Mouse (Mus musculus): Measurements from ENCODE around the gene Zfp987. TPM values are rescaled to one million over a fixed set of nuclear protein-coding genes. Genes with fewer than 3 reads are reported as not detected.
"Not testable (repeated sequence)": the region's sequence is repeated elsewhere in the genome, so short reads cannot be mapped to it uniquely, and the experiment has no call there.

The Zfp987 gene
- 0.30 and 0.39 TPM in 2 replicates for polyA plus RNA-seq (2014; fragmentation: Nextera tagmentation; extraction: Ambion mirVana)

DNA sequence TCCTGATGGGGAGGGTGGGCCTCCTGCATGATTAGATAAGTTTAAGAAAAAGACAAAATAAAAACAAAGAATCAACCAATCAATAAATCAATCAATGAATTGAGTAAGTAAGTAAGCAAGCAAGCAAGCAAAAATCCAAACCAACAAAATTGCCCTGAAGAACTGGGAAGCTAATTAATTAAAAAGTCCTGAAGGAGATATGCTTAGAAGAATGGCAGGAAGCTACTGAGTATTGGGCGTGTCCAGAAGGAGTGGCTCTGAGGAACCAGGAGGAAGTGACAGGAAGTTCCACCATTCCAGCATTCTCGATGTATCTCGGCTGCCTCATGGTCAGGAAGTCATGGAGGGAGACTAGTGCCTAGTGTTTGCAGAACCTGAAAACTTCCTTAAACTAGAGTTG is at the start of gene Zfp987:
Gene Zfp987, plus strand, starts transcription at position 301 of the 400 bp plus-strand sequence.
- WGBS: 59% methylated on average over 2 of the region's 3 CpGs

DNA sequence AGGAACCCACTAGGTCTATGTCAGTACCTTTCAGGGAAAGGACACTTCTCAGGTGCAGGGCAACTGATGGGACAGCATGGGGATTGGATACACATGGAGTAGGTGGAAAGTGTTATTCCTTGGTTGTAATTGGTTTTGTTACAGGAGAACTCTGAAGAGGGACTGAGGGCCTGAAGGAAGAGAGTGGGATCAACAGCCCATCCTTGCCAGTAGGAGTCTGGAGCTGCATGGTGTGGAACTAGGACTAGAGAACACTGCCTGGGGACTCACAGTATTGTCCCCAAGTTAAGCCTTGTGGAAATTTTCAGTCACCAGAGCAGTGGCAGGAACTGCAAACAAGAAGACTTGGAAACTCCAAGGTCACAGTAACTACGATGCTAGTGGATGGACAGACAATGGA is 44.6 kb upstream of the Zfp987 start:
- ATAC-seq (replicated peaks; ENCODE audit: low FRiP score); H3K4me2 ChIP-seq; H3K9ac ChIP-seq (ENCODE audit: low read depth, low read length); H3K4me3 ChIP-seq (ENCODE audit: low read depth, low read length); H3K27ac ChIP-seq (ENCODE audit: low read depth, low read length); H3K27me3 ChIP-seq (replicated peaks; ENCODE audit: control insufficient read depth, insufficient read depth, low read length); H3K36me3 ChIP-seq (ENCODE audit: control insufficient read depth, insufficient read depth, low read length); DNase-seq (ENCODE audit: low spot score); H3K9me3 ChIP-seq (ENCODE audit: control insufficient read depth, low read length); H3K4me1 ChIP-seq (replicated peaks; ENCODE audit: control insufficient read depth, insufficient read depth, low read length): not testable (repeated sequence)
- 78% methylated on average over 1 of the region's 1 CpGs for WGBS

More for the DNA sequence above, at the start of gene Zfp987:
- H3K4me1 ChIP-seq (replicated peaks; ENCODE audit: control insufficient read depth, insufficient read depth, low read length); H3K36me3 ChIP-seq (ENCODE audit: control insufficient read depth, insufficient read depth, low read length); ATAC-seq (replicated peaks; ENCODE audit: low FRiP score); H3K9me3 ChIP-seq (ENCODE audit: control insufficient read depth, low read length); H3K27ac ChIP-seq (ENCODE audit: low read depth, low read length); H3K4me3 ChIP-seq (ENCODE audit: low read depth, low read length); DNase-seq (ENCODE audit: low spot score); H3K27me3 ChIP-seq (replicated peaks; ENCODE audit: control insufficient read depth, insufficient read depth, low read length); H3K9ac ChIP-seq (ENCODE audit: low read depth, low read length); H3K4me2 ChIP-seq: not testable (repeated sequence)

DNA sequence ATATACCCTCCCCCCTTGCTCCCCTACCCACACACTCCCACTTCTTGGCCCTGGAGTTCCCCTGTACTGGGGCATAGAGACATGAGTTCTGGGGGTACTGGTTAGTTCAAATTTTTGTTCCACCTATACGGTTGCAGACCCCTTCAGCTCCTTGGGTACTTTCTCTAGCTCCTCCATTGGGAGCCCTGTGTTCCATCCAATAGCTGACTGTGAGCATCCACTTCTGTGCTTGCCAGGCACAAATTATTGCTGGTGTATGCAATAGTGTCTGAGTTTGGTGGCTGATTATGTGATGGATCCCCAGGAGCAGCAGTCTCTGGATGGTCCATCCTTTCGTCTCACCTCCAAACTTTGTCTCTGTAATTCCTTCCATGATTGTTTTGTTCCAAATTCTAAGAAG is 43.7 kb upstream of the Zfp987 start:
- not testable (repeated sequence) for H3K27me3 ChIP-seq (replicated peaks; ENCODE audit: control insufficient read depth, insufficient read depth, low read length); DNase-seq (ENCODE audit: low spot score); H3K9ac ChIP-seq (ENCODE audit: low read depth, low read length); H3K36me3 ChIP-seq (ENCODE audit: control insufficient read depth, insufficient read depth, low read length); ATAC-seq (replicated peaks; ENCODE audit: low FRiP score); H3K27ac ChIP-seq (ENCODE audit: low read depth, low read length); H3K9me3 ChIP-seq (ENCODE audit: control insufficient read depth, low read length); H3K4me1 ChIP-seq (replicated peaks; ENCODE audit: control insufficient read depth, insufficient read depth, low read length); H3K4me3 ChIP-seq (ENCODE audit: low read depth, low read length); H3K4me2 ChIP-seq
- WGBS: 82% methylated on average over 2 of the region's 2 CpGs

DNA sequence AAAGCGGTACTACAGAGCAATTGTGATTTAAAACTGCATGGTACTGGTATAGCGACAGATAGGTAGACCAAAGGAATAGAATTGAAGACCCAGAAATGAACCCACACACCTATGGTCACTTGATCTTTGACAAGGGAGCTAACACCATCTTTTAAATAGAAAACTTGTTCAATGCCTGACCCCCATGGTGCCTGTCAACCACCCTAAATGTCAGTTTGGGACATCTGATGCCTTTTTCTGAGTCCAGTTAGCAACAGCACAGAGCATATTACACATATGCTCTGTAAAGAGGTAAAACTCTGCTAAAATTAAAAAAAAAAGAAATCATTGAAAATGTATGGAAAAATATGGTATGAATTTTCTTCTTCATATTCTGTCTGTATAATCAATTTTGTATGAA is 41.8 kb upstream of the Zfp987 start:
- Histone ChIP-seq H3K4me2 (no peak overlapping the region), H3K27ac (ENCODE audit: low read depth, low read length) (no peak overlapping the region), H3K9me3 (ENCODE audit: control insufficient read depth, low read length) (peaks cover 13% of the 10 kb centered on the region; the same call in 1 of the 2 replicates), H3K4me1 (replicated peaks; ENCODE audit: control insufficient read depth, insufficient read depth, low read length) (no peaks in the 10 kb centered on the region), H3K36me3 (ENCODE audit: control insufficient read depth, insufficient read depth, low read length) (no peaks in the 10 kb centered on the region), H3K9ac (ENCODE audit: low read depth, low read length) (no peak overlapping the region), H3K27me3 (replicated peaks; ENCODE audit: control insufficient read depth, insufficient read depth, low read length) (no peaks in the 10 kb centered on the region), H3K4me3 (ENCODE audit: low read depth, low read length) (no peak overlapping the region)
- DNase-seq (ENCODE audit: low spot score) (no peak), ATAC-seq (replicated peaks; ENCODE audit: low FRiP score) (no peak)
- 76% methylated on average over 2 of the region's 2 CpGs for WGBS

DNA sequence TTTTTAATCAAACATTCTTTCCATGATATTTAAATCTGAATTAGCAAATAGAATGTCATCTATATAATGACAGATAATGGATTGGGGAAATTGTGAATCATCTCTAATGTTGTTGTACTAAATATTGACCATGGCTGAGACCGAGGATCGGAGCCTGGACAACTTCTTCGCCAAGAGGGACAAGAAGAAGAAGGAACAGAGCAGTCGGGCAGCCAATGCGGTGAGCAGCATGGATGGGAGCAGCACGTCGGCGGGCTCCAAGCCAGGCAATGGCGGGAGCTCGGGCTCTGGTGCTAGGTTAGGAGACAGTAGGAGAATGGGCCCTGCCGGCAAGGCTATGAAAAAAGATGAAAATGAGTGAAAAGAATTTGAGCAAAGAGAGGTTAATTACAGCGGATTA is 38.5 kb upstream of the Zfp987 start:
- H3K9me3 ChIP-seq (ENCODE audit: control insufficient read depth, low read length); H3K27ac ChIP-seq (ENCODE audit: low read depth, low read length); DNase-seq (ENCODE audit: low spot score); H3K9ac ChIP-seq (ENCODE audit: low read depth, low read length); H3K4me2 ChIP-seq; H3K36me3 ChIP-seq (ENCODE audit: control insufficient read depth, insufficient read depth, low read length); H3K4me3 ChIP-seq (ENCODE audit: low read depth, low read length); H3K4me1 ChIP-seq (replicated peaks; ENCODE audit: control insufficient read depth, insufficient read depth, low read length); H3K27me3 ChIP-seq (replicated peaks; ENCODE audit: control insufficient read depth, insufficient read depth, low read length); ATAC-seq (replicated peaks; ENCODE audit: low FRiP score): not testable (repeated sequence)
- 91% methylated on average over 12 of the region's 12 CpGs for WGBS

DNA sequence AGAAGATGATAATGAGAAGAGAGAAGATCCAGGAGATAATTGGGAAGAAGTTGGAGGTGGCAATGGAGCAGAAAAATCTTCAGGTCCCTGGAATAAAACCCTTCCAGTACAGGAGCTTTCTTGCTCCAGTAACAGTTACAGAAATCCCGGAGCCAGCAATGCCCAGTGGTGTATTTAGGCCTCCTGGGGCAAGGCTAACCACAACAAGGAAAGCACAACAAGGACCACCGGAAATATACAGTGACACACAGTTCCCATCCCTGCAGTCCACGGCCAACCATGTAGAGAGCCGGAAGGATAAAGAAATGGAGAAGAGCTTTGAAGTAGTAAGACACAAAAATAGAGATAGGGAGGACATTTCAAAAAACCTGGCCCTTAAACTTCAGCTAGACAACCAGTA is 38.0 kb upstream of the Zfp987 start:
- H3K27me3 ChIP-seq (replicated peaks; ENCODE audit: control insufficient read depth, insufficient read depth, low read length); H3K9me3 ChIP-seq (ENCODE audit: control insufficient read depth, low read length); H3K9ac ChIP-seq (ENCODE audit: low read depth, low read length); H3K4me3 ChIP-seq (ENCODE audit: low read depth, low read length); ATAC-seq (replicated peaks; ENCODE audit: low FRiP score); H3K4me2 ChIP-seq; H3K36me3 ChIP-seq (ENCODE audit: control insufficient read depth, insufficient read depth, low read length); H3K27ac ChIP-seq (ENCODE audit: low read depth, low read length); DNase-seq (ENCODE audit: low spot score); H3K4me1 ChIP-seq (replicated peaks; ENCODE audit: control insufficient read depth, insufficient read depth, low read length): not testable (repeated sequence)
- 73% methylated on average over 4 of the region's 4 CpGs for WGBS

DNA sequence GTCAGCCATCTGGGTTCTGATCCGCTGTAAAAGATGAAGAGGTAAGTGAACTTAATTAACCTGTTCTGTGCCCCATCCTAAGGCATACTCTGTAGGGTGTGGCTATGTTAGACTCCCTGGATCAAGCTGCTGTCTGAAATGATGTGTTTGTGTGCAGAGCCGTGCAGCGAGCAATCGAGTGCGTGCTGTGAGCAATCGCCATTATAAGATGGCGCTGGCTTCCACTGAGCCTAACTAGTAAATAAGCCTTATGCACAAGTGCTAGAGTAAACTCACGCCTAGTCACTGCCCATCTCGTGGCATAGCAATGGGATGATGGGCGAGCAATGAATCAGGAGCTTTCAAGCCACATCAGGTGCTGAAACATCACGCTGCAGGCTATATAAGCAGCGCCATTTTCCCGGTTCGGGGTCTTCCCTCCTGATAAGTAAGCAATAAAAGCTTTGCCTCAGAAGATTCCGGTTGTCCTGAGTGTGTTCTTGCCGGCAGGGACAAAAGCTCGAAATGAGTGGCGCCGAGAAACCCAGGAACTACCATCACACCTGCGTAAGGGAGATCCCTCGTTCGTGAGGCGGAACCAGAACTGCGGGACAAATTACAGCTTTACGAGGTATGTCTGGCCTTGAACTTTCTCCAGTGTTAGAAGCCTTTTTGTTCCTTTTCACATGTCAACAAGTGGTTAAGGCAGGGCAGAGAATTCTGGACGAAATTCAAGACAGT is 37.0 kb upstream of the Zfp987 start:
- WGBS: 90% methylated on average over 25 of the region's 26 CpGs
- not testable (repeated sequence) for H3K27me3 ChIP-seq (replicated peaks; ENCODE audit: control insufficient read depth, insufficient read depth, low read length); H3K4me3 ChIP-seq (ENCODE audit: low read depth, low read length); DNase-seq (ENCODE audit: low spot score); H3K4me1 ChIP-seq (replicated peaks; ENCODE audit: control insufficient read depth, insufficient read depth, low read length); H3K36me3 ChIP-seq (ENCODE audit: control insufficient read depth, insufficient read depth, low read length); H3K9me3 ChIP-seq (ENCODE audit: control insufficient read depth, low read length); H3K9ac ChIP-seq (ENCODE audit: low read depth, low read length); H3K27ac ChIP-seq (ENCODE audit: low read depth, low read length); ATAC-seq (replicated peaks; ENCODE audit: low FRiP score); H3K4me2 ChIP-seq

DNA sequence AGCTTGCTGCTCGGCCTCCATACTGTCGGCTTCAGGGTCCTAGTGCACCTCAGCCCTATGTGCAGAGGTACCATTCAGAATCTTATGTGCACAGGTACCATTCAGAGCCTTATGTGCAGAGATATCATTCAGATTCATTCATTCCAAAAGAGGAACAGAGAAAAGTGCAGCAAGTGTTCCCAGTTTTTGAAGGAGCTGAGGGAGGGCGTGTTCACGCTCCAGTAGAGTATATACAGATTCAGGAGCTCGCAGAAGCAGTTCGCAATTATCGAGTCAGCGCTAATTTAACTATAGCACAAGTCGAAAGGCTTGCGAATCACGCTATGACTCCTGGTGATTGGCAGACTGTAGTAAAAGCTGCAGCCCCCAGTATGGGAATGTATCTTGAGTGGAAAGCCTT is 36.0 kb upstream of the Zfp987 start:
- H3K4me3 ChIP-seq (ENCODE audit: low read depth, low read length); H3K4me2 ChIP-seq; ATAC-seq (replicated peaks; ENCODE audit: low FRiP score); H3K9ac ChIP-seq (ENCODE audit: low read depth, low read length); H3K27me3 ChIP-seq (replicated peaks; ENCODE audit: control insufficient read depth, insufficient read depth, low read length); H3K36me3 ChIP-seq (ENCODE audit: control insufficient read depth, insufficient read depth, low read length); DNase-seq (ENCODE audit: low spot score); H3K27ac ChIP-seq (ENCODE audit: low read depth, low read length); H3K9me3 ChIP-seq (ENCODE audit: control insufficient read depth, low read length); H3K4me1 ChIP-seq (replicated peaks; ENCODE audit: control insufficient read depth, insufficient read depth, low read length): not testable (repeated sequence)
- 92% methylated on average over 11 of the region's 11 CpGs for WGBS

DNA sequence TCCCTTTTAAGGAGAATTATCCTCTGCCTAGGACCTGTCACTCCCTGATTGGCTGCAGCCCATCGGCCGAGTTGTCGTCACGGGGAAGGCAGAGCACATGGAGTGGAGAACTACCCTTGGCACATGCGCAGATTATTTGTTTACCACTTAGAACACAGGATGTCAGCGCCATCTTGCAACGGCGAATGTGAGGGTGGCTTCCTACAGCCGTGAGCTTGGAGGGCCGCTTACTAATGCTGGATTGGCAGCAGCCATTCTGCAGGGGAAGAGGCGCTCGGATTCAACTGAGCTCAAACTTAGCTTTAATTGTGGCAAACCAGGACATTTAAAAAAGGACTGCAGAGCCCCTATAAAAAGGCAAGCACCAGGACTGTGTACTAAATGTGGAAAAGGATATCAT is 35.1 kb upstream of the Zfp987 start:
- DNase-seq (ENCODE audit: low spot score); H3K4me1 ChIP-seq (replicated peaks; ENCODE audit: control insufficient read depth, insufficient read depth, low read length); ATAC-seq (replicated peaks; ENCODE audit: low FRiP score); H3K36me3 ChIP-seq (ENCODE audit: control insufficient read depth, insufficient read depth, low read length); H3K27ac ChIP-seq (ENCODE audit: low read depth, low read length); H3K9me3 ChIP-seq (ENCODE audit: control insufficient read depth, low read length); H3K4me2 ChIP-seq; H3K27me3 ChIP-seq (replicated peaks; ENCODE audit: control insufficient read depth, insufficient read depth, low read length); H3K4me3 ChIP-seq (ENCODE audit: low read depth, low read length); H3K9ac ChIP-seq (ENCODE audit: low read depth, low read length): not testable (repeated sequence)
- WGBS: 93% methylated on average over 12 of the region's 12 CpGs

Measured in liver, embryonic 11.5 days (tissue).